Mouse (Mus musculus) neural tube, embryonic 10.5 days (tissue): Measurements from ENCODE around the gene Cdv3.
"Not testable (repeated sequence)": the region's sequence is repeated elsewhere in the genome, so short reads cannot be mapped to it uniquely, and the experiment has no call there.

ENCODE experiments used
- DNase-seq: peaks from one replicate; pipeline ENCODE4 v3.0.0-alpha.2; 2017; ENCODE audit warnings: low spot score; ENCODE audit errors: extremely low spot score

The Cdv3 gene

GRCm38 (mm10) chr9:103372271-103373010, 6.8 kb upstream of the Cdv3 start:
- no peak for DNase-seq

DNA sequence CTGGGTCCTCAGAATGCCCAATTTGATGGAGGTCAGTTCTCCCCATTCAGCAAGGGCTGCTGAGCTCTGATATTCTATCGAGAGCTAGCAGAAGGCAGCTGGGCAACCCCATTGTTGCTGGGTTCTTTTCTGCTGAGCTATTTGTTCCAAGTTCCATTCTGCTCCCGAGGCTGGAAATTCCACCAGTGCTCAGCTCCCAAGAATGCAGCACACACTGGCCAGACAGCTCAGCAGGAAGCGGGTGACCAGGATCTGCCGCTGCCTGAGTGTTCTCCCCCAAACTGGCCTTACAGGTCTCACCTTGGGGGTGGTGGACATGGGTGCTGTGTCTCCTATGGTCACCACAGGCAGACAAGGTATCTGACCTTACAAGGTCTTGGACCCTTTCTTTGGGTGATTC, 4.3 kb upstream of the Cdv3 start:
- no peak for DNase-seq

DNA sequence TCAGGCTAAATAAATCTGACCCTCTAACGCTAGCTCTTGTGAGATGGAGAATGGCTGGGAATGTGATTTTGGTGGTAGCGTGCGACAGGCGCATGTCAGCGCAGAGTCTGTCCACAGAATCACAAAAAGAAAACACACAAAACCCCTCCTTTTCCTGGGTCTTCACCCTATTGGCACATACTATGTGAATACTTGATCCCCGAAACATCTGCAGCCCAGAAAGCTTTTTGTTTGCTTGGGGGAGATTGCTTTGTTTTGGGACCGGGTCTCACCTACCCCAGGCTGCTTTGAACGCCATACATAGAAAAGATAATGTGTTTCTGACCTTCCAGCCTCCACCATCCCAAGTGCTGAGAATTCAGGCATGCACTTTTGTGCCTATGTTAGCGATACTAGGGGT, 716 bp upstream of the Cdv3 start:
- no peak for DNase-seq

DNA sequence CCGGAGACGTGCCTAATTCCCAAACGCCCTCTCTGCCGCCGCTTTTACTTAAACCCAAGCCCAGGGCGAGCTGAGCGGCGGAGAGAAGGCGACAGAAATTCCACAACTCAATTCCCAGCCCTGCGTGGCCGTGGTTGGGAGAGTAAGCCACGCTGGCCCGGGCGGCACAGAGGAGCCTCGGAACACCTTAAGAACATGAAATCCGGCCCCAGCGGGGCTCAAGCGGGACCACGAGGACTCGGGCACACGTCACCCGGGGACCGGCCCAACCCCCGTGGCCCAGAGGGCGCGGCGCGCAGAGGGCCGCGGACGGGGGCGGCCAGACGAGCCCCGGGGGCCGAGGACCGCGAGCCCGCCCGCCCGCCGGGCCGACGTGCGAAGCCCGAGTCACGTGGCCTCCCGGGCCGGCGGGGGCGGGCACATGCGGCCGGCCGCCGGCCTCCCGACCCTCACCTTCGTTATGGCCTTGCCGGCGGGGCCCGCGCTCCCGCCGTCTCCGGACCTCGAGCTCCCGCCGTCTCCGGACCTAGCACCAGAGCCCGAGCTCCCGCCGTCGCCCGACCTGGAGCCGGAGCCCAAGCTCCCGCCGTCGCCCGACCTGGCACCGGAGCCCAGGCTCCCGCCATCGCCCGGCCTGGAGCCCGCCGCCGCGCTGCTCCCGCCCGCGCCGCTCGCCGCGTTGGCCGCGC, 895 bp downstream of the Cdv3 start:
- DNase-seq, result peak; percentile 70

GRCm38 (mm10) chr9:103363730-103364417, 1.8 kb downstream of the Cdv3 start:
- DNase-seq, result peak; percentile 39

- no peak for DNase-seq
Measured at GRCm38 (mm10) chr9:103363088-103363487, 2.6 kb downstream of the Cdv3 start.

- DNase-seq, result no peak
Measured at GRCm38 (mm10) chr9:103360642-103361041, 5.0 kb downstream of the Cdv3 start.

- DNase-seq, result no peak
Measured at GRCm38 (mm10) chr9:103358545-103358944, 7.1 kb downstream of the Cdv3 start.

- no peak for DNase-seq
Measured at GRCm38 (mm10) chr9:103357893-103358292, 7.7 kb downstream of the Cdv3 start.

DNA sequence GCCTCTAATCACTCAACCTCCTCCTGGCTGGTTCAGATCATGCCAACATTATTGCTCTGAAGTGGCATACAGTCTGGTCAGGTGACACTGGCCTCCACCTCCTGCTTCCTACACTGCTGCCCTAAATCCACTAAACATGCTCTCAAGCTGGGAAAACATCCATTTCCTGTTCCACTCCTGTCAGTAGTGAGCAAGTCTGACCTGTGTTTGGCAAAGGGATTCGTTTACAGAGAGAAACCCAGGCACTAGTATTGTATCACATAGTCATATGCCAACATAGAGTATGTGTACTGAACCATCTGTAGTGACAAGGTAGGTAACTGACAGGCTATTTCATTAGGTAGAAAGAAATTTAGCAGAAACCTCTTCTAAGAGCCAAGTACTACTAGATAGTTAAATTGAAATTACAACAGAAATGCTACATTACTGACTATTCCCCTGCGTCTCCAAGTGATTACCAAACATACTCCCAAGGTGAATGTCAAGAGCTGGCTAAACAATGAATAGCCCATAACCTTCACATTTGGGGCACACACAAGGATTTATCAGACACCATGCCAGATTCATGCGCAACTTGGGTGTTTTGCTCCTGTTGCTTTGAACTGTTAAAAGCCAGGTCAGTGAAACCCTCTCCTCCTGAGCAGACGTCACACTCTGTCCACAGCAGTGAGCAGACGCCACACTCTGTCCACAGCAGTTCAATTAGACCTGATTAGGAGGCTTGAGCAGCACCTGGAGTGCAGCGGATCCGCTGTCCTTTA, 12.0 kb downstream of the Cdv3 start:
- DNase-seq, result not testable (repeated sequence)

DNA sequence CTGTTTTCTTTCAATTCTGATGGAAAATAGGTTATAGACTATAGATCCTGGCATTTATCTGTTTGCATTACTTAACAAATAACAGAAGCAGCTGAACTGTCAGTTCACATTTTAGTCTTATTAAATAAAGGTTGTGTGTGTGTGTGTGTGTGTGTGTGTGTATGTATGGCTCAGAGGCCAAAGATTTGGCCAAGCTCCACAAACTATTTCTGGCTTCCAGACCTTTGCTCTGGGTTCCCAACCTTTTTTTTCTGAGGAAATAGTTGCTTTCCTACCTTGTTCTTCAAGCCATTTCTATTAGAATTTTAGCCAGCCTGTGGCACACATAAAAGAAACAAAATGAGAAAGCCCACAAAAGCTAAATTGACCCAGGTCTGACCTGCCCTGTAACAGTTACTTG, 16.8 kb downstream of the Cdv3 start:
- no peak for DNase-seq

DNA sequence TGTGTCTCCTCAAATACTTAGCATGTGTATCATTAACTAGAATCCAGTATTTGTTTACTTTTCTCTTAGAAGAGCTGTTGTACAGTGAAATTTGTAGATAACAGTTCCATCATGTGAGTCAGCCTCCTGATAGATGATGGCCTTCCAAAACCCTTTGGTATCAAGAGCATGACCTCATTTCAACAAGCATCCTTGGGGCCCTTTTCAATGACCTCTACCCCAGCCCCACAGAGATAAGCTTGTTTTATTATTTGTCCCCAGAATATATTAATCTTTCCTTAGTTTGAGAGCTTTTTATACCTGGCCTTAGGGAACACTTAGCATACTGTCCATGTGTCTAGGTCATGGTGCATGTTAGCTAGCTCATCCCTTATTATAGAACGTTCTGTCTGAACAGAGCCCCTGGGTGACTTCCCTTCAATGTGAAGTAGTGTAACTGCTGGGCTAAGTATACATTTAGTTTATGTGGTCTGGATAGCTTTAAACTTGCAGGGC, 17.6 kb downstream of the Cdv3 start:
- no peak for DNase-seq

DNA sequence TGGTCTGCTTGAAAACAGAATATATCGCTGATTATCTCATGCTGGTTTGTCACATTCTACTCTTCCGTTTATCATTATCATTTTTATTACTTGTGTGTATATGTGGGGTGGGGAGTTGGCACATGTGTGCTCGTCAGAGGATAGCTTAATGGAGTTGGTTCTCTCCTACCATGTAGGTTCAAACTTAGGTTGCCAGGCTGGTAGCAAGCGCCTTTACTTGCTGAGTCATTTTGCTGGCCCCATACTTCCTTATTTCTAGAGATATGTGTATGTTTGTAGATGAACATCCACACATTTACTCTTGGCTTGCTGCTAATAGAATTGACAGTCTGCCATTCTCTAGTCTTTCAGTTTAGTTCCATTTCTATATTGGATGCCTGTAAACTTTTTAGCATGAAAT, 18.6 kb downstream of the Cdv3 start:
- DNase-seq, result no peak

GRCm38 (mm10) chr9:103336912-103337311, 28.7 kb downstream of the Cdv3 start:
- no peak for DNase-seq

DNA sequence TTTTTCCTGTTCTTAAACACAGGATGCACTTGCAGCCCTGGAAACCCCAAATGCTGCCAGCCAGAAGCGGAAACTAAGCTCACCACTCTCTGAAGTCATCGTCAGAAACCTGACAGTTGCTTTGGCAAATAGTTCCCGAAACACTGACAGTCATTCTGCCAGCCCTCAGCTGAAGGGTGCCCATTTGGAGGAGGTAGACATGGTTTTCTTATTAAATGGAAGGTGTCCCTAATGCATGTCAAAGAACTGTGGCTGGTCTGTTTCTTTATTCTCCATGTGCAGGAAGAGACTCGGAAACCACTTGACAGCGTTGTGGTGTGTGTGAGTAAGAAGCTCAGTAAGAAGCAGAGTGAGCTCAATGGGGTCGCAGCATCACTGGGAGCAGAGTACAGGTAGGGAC, 33.0 kb downstream of the Cdv3 start:
- DNase-seq, result no peak

- no peak for DNase-seq
Measured at GRCm38 (mm10) chr9:103326449-103326848, 39.2 kb downstream of the Cdv3 start.

- DNase-seq, result no peak
Measured at GRCm38 (mm10) chr9:103324678-103325077, 41.0 kb downstream of the Cdv3 start.

DNA sequence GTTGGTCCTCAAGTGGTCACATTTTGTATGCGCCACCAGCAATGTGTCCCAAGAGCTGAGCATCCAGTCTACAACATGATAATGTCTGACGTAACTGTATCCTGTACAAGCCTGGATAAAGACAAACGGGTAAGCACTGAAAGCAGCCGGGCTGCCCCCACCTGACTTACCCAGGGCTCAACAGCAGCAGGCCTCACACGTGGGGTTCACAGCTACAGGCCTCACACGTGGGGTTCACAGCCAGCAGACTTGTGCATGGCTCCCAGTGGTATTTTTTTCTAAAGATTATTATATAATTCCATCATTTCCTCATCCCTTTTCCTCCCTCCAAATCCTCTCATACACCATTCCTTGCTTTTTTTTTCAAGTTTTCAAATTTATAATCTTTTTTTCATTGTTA, 55.8 kb downstream of the Cdv3 start:
- DNase-seq, result no peak

DNA sequence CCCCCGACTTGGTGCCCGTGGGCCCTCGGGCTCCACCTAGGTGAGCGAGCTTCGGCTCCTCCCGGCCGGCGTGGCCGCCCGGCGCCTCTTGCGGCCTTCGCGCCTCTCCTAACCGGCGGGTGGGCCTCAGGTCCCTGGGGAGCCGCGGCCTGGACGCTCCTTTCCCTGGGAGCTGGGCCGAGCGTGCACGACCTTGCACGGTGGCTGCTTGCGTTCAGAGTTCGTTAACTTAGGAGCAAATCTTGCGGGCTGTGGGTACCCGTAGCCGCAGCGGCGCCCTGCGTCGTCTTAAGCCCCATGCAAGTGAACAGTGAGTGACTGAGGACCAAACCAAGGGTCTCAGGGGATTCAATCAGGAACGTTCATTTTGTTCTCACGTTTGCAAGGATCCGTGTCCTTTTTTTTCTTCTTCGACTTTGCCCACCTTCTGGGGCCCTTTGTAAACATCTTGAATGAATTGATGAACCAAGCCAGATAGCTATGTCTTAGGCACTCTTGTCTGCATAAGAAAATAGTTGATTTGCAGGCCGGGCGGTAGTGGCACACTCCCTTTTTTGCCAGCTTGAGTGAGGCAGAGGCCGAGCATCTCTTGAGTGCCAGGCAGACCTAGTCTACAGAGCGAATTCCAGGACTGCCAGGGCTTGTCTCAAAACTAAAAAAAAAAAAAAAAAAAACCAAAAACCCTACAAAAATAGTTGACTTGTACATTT, 60.2 kb downstream of the Cdv3 start:
- DNase-seq, result no peak

GRCm38 (mm10) chr9:103304927-103305326, 60.7 kb downstream of the Cdv3 start, which contains the start of the genes 1300017J02Rik and Topbp1:
TSS of gene 1300017J02Rik (minus strand) at chr9:103305082.
TSS of gene Topbp1 (plus strand) at chr9:103305215.
- peak; percentile 98 for DNase-seq
